Mouse (Mus musculus): ENCODE measurements around the gene Gm9887. TPM values are rescaled to one million over a fixed set of nuclear protein-coding genes. Genes with fewer than 3 reads are reported as not detected.

Gm9887 gene
- polyA plus RNA-seq, 1 experiment from 2014 or later, result 2.4 TPM

DNA sequence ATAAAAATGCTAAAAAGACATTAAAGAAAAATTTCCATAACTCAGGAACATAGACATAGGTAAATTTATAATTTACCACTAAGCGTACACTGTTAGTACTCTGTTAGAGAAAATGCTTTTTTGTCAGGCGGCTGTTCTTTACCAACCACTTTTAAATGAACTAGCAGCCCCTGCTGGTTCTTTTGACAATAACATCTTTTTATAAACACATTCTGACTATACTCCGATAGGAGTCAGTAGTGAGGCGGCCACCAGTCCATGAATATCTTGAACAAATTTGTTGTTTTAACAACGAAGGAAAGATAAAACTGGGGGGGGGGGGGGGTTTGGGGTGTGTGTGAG is 11.6 kb downstream of the Gm9887 start:
- no peaks in the 10 kb centered on the region for H3K9me3 ChIP-seq (ENCODE audit: control insufficient read depth, low read length)
- H3K9ac ChIP-seq (ENCODE audit: low read length), result no peak overlapping the region
- H3K27ac ChIP-seq (replicated peaks), result no peak overlapping the region
- 11% methylated on average over 5 of the region's 5 CpGs for WGBS
- DNase-seq (ENCODE audit: low spot score) (peak; percentile 55), ATAC-seq (ENCODE audit: low FRiP score, low TSS enrichment) (peak; percentile 18; the same call in 1 of the 2 replicates)
- no peak overlapping the region for H3K4me3 ChIP-seq (ENCODE audit: low read depth, low read length)
- H3K4me1 ChIP-seq (replicated peaks; ENCODE audit: control insufficient read depth, insufficient read depth), result no peaks in the 10 kb centered on the region
- no peaks in the 10 kb centered on the region for H3K36me3 ChIP-seq (ENCODE audit: control insufficient read depth, insufficient read depth, low read length)
- TF ChIP-seq EP300 (optimal IDR thresholded peaks at IDR 0.05), result no peak
- peak; percentile 93 for TF ChIP-seq CTCF (IDR thresholded peaks at IDR 0.05; ENCODE audit: low read depth)
- H3K27me3 ChIP-seq (ENCODE audit: control insufficient read depth, insufficient read depth, low read length), result no peaks in the 10 kb centered on the region
- H3K4me2 ChIP-seq (replicated peaks; ENCODE audit: low read depth), result no peak overlapping the region

GRCm38 (mm10) chr12:69357300-69357646 is 15.0 kb downstream of the Gm9887 start:
- Histone ChIP-seq H3K27me3 (ENCODE audit: control insufficient read depth, insufficient read depth, low read length) (no peaks in the 10 kb centered on the region), H3K4me1 (replicated peaks; ENCODE audit: control insufficient read depth, insufficient read depth) (no peaks in the 10 kb centered on the region), H3K9ac (ENCODE audit: low read length) (peak overlapping the region; percentile 89), H3K27ac (replicated peaks) (peak overlapping the region; percentile 84; the same call in 1 of the 2 replicates), H3K4me2 (replicated peaks; ENCODE audit: low read depth) (peak overlapping the region; percentile 49), H3K9me3 (ENCODE audit: control insufficient read depth, low read length) (no peaks in the 10 kb centered on the region), H3K4me3 (ENCODE audit: low read depth, low read length) (peak overlapping the region; percentile 82), H3K36me3 (ENCODE audit: control insufficient read depth, insufficient read depth, low read length) (peaks cover 3% of the 10 kb centered on the region; the same call in 1 of the 2 replicates)
- no peak; the same call in none of the 2 replicates for TF ChIP-seq CTCF (IDR thresholded peaks at IDR 0.05; ENCODE audit: low read depth)
- TF ChIP-seq EP300 (optimal IDR thresholded peaks at IDR 0.05), result no peak
- ATAC-seq (ENCODE audit: low FRiP score, low TSS enrichment), result no peak
- no peak for DNase-seq (ENCODE audit: low spot score)
- 8% methylated on average over 13 of the region's 13 CpGs for WGBS

DNA sequence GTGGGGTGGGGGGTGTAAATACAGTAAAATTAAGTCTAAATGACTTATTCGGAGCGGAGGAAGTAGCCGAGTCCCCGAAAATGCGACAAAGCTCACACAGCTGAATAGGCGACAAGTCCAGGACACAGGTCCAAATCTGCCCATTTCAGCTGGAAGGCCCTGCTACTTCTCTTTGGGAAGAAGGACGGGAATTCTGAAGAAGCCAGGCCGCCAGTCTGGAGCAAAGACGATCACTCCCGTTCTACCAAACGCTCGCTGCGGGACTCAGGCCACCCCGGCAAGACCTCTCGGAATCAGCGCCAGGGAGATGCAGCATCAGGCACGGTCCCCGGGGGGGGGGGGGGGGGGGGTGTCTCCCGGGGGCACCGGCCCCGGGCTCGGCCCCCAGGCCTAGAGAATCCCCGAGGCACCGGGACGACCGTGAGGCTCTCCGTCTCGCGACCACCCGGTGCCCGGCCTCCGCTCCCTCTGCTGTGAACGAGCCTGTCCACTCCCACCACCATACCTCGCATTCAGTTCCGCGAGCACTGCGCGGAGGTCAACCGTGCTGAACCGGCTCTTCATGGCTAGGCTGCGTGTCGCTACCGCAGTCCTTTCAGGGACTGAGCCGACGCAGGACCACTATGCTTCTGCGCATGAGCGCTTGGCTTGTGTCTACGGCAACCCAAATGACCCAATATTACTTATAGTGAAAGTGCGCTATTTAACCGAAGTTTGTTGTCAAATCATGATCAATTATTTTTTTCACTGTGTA is 15.5 kb downstream of the Gm9887 start, which contains the start of gene Nemf:
Nemf (minus strand) TSS at position 620 of the 754 bp plus-strand sequence.
- peak within 1 kb of the TSS; percentile 82 for H3K4me3 ChIP-seq (ENCODE audit: low read depth, low read length)
- peak within 1 kb of the TSS; percentile 84 for H3K27ac ChIP-seq (replicated peaks)
- TF ChIP-seq EP300 (optimal IDR thresholded peaks at IDR 0.05) (no peak), CTCF (IDR thresholded peaks at IDR 0.05; ENCODE audit: low read depth) (no peak; the same call in 1 of the 2 replicates)
- no peaks in the 10 kb centered on the region for H3K4me1 ChIP-seq (replicated peaks; ENCODE audit: control insufficient read depth, insufficient read depth)
- H3K9ac ChIP-seq (ENCODE audit: low read length), result peak within 1 kb of the TSS; percentile 89
- WGBS, result under 1% methylated on average over 44 of the region's 50 CpGs
- H3K9me3 ChIP-seq (ENCODE audit: control insufficient read depth, low read length), result no peaks in the 10 kb centered on the region
- peak; percentile 84 for DNase-seq (ENCODE audit: low spot score)
- peaks cover 3% of the 10 kb centered on the region; the same call in 1 of the 2 replicates for H3K36me3 ChIP-seq (ENCODE audit: control insufficient read depth, insufficient read depth, low read length)
- H3K27me3 ChIP-seq (ENCODE audit: control insufficient read depth, insufficient read depth, low read length), result no peaks in the 10 kb centered on the region
- ATAC-seq (ENCODE audit: low FRiP score, low TSS enrichment), result peak; percentile 59
- peak within 1 kb of the TSS; percentile 49 for H3K4me2 ChIP-seq (replicated peaks; ENCODE audit: low read depth)

GRCm38 (mm10) chr12:69351685-69352084 is 20.6 kb downstream of the Gm9887 start:
- Histone ChIP-seq H3K36me3 (ENCODE audit: control insufficient read depth, insufficient read depth, low read length) (peaks cover 16% of the 10 kb centered on the region; the same call in 1 of the 2 replicates), H3K27ac (replicated peaks) (no peak overlapping the region), H3K9me3 (ENCODE audit: control insufficient read depth, low read length) (no peaks in the 10 kb centered on the region), H3K4me2 (replicated peaks; ENCODE audit: low read depth) (no peak overlapping the region), H3K27me3 (ENCODE audit: control insufficient read depth, insufficient read depth, low read length) (no peaks in the 10 kb centered on the region), H3K4me1 (replicated peaks; ENCODE audit: control insufficient read depth, insufficient read depth) (no peaks in the 10 kb centered on the region), H3K9ac (ENCODE audit: low read length) (no peak overlapping the region), H3K4me3 (ENCODE audit: low read depth, low read length) (no peak overlapping the region)
- ATAC-seq (ENCODE audit: low FRiP score, low TSS enrichment) (no peak), DNase-seq (ENCODE audit: low spot score) (no peak)
- no peak for TF ChIP-seq EP300 (optimal IDR thresholded peaks at IDR 0.05)
- peak; percentile 47 for TF ChIP-seq CTCF (IDR thresholded peaks at IDR 0.05; ENCODE audit: low read depth)
- WGBS, result 62% methylated on average over 1 of the region's 1 CpGs

DNA sequence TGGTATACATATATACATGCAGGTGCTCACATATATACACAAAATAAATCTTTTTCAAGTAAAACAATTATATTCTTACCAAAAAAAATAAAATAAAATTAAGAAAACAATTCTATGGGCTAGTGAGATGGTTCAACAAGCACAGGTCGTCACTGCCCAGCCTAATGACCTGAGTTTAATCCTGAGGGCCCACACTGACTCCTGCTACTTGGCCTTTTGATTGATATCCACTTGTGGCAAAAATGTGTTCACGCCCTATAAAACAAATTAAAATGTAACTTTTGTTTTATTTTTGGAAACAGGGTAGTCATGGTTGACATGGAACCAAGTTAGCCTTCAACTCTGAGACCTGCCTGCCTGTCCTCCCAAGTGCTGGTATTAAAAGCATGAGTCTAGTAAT is 22.3 kb downstream of the Gm9887 start:
- ATAC-seq (ENCODE audit: low FRiP score, low TSS enrichment) (no peak), DNase-seq (ENCODE audit: low spot score) (no peak)
- WGBS, result 83% methylated on average over 2 of the region's 2 CpGs
- no peaks in the 10 kb centered on the region for H3K4me1 ChIP-seq (replicated peaks; ENCODE audit: control insufficient read depth, insufficient read depth)
- H3K9me3 ChIP-seq (ENCODE audit: control insufficient read depth, low read length), result no peaks in the 10 kb centered on the region
- H3K4me3 ChIP-seq (ENCODE audit: low read depth, low read length), result no peak overlapping the region
- TF ChIP-seq EP300 (optimal IDR thresholded peaks at IDR 0.05), result no peak
- no peak for TF ChIP-seq CTCF (IDR thresholded peaks at IDR 0.05; ENCODE audit: low read depth)
- no peak overlapping the region for H3K27ac ChIP-seq (replicated peaks)
- no peak overlapping the region for H3K9ac ChIP-seq (ENCODE audit: low read length)
- no peak overlapping the region for H3K4me2 ChIP-seq (replicated peaks; ENCODE audit: low read depth)
- H3K36me3 ChIP-seq (ENCODE audit: control insufficient read depth, insufficient read depth, low read length), result peaks cover 16% of the 10 kb centered on the region; the same call in 1 of the 2 replicates
- H3K27me3 ChIP-seq (ENCODE audit: control insufficient read depth, insufficient read depth, low read length), result no peaks in the 10 kb centered on the region

DNA sequence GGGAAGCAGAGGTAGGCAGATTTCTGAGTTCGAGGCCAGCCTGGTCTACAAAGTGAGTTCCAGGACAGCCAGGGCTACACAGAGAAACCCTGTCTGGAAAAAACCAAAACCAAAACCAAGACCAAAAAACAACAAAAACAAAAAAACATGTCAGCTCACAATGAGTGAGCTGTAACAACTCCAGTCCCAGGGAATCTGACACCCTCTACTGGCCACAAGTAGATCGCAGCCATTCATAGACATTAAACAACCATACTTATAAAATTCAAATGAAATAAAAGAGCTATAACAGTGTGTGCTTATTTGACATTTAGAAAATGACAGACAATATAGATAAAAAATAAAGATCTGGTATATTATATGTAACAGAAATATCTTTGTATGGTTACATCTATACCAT is 38.7 kb downstream of the Gm9887 start:
- Histone ChIP-seq H3K9ac (ENCODE audit: low read length) (no peak overlapping the region), H3K4me3 (ENCODE audit: low read depth, low read length) (no peak overlapping the region), H3K4me2 (replicated peaks; ENCODE audit: low read depth) (no peak overlapping the region), H3K4me1 (replicated peaks; ENCODE audit: control insufficient read depth, insufficient read depth) (no peaks in the 10 kb centered on the region), H3K27me3 (ENCODE audit: control insufficient read depth, insufficient read depth, low read length) (no peaks in the 10 kb centered on the region), H3K27ac (replicated peaks) (no peak overlapping the region), H3K36me3 (ENCODE audit: control insufficient read depth, insufficient read depth, low read length) (no peaks in the 10 kb centered on the region), H3K9me3 (ENCODE audit: control insufficient read depth, low read length) (no peaks in the 10 kb centered on the region)
- 89% methylated on average over 2 of the region's 2 CpGs for WGBS
- peak; percentile 77 for TF ChIP-seq CTCF (IDR thresholded peaks at IDR 0.05; ENCODE audit: low read depth)
- no peak for TF ChIP-seq EP300 (optimal IDR thresholded peaks at IDR 0.05)
- ATAC-seq (ENCODE audit: low FRiP score, low TSS enrichment) (no peak), DNase-seq (ENCODE audit: low spot score) (peak; percentile 26)

Measured in stomach, postnatal 0 days (tissue).